Mouse (Mus musculus) hindbrain, embryonic 14.5 days (tissue): ENCODE measurements at regions not wholly inside any gene's neighbourhood (a gene's known extent, or its start where the extent isn't known, plus 50 kb on each side); places are given as distances from the start of the nearest gene placed in this dataset.

Source experiments
- ATAC-seq: fragments of 200-750 bp; cut with Nextera tagmentation; 2 replicates; pipeline ENCODE4 v1.8.0; 2017; ENCODE audit warnings: moderate number of reproducible peaks, mild to moderate bottlenecking, moderate TSS enrichment, moderate library complexity; ENCODE audit not compliant: low FRiP score
- DNase-seq: peaks from one replicate; pipeline ENCODE4 v3.0.0-alpha.2; 2015; ENCODE audit warnings: low spot score
- H3K27ac ChIP-seq: fragments of 300-500 bp; sonication (generic); 2 replicates; pipeline ENCODE4 v1.5.1; 2014; ENCODE audit warnings: mild to moderate bottlenecking, moderate library complexity
- H3K27me3 ChIP-seq: fragments of 300-500 bp; sonication (generic); 2 replicates; pipeline ENCODE4 v1.6.1; 2014; ENCODE audit warnings: mild to moderate bottlenecking, low read length, mixed read lengths; ENCODE audit not compliant: control insufficient read depth, insufficient read depth
- H3K36me3 ChIP-seq: fragments of 300-500 bp; sonication (generic); replicated peaks from 2 replicates; pipeline ENCODE4 v1.6.1; 2014; ENCODE audit not compliant: control insufficient read depth, insufficient read depth
- H3K4me1 ChIP-seq: fragments of 300-500 bp; sonication (generic); replicated peaks from 2 replicates; pipeline ENCODE4 v1.6.1; 2014; ENCODE audit warnings: antibody characterized with exemption, low read length, mixed read lengths; ENCODE audit not compliant: control insufficient read depth, insufficient read depth
- H3K4me2 ChIP-seq: fragments of 300-500 bp; sonication (generic); replicated peaks from 2 replicates; pipeline ENCODE4 v1.6.1; 2014; ENCODE audit warnings: mild to moderate bottlenecking, moderate library complexity
- H3K4me3 ChIP-seq: fragments of 300-500 bp; sonication (generic); replicated peaks from 2 replicates; pipeline ENCODE4 v1.5.1; 2014; ENCODE audit warnings: mild to moderate bottlenecking, low read length
- H3K9ac ChIP-seq: fragments of 300-500 bp; sonication (generic); 2 replicates; pipeline ENCODE4 v1.6.1; 2014
- H3K9me3 ChIP-seq: fragments of 300-500 bp; sonication (generic); 2 replicates; pipeline ENCODE4 v1.6.1; 2016; ENCODE audit warnings: low read length; ENCODE audit not compliant: control insufficient read depth
- WGBS: fragments of 180-500 bp; shearing (Covaris S2); extraction: QIAGEN DNeasy Blood & Tissue Kit; methylation state at CpG from one replicate; pipeline ENCODE4 v1.1.7; 2014; 5-methylcytosine and 5-hydroxymethylcytosine counted together

DNA sequence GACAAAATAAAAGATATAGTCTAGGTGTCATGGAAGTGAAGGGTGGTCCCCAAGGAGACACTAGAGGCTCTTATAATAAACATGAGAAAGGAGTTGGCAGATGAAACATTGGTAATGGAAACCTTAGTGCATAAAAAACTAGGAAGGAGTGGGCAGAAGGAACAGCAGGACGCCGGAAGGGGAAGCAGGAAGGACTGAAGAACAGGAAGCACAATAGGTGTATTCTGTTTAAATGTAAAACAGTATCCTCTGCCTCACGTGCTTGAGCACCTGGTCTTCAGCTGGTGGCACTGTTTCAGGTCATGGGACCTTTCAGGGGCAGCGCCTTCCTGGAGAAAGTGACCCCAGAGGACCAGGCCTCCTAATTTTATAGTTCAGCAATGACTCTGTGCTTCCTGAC, 310.6 kb downstream of the Jrkl start:
- H3K9me3 ChIP-seq: no peaks in the 10 kb centered on the region
- H3K9ac ChIP-seq: no peak overlapping the region
- H3K27ac ChIP-seq: no peak overlapping the region
- ATAC-seq (no peak), DNase-seq (no peak)
- no peak overlapping the region for H3K4me3 ChIP-seq
- no peaks in the 10 kb centered on the region for H3K27me3 ChIP-seq
- H3K36me3 ChIP-seq: no peaks in the 10 kb centered on the region
- H3K4me2 ChIP-seq: no peak overlapping the region
- 80% methylated on average over 4 of the region's 4 CpGs for WGBS
- no peaks in the 10 kb centered on the region for H3K4me1 ChIP-seq

DNA sequence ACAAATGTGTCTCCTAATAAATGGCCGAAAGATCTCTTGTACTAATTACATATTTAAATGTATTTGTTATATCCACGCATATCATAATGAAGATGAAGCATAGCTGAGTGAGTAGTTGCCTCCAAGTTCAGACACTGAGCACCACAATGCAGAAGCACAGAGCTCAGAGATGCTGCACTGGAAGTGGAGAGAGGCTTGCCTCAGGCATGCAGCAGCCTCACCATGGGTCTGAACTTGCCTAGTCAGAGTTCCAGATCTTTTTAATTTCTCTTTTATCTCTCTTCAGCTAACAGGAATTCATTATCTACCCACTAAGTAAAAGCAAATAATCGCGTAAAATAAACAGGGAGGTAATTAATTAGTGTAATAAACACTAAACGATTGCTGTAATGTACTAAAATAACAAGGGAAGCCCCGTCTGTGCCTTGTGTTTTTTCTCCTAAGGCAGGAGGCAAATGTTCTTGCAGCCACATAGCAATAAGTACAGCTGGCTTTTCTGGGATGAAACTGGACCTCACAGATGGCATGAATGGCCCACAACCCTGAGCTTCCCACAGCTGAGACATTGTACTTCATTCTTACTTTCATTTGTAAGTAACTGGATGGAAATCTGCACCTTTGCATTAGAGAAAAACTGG, 320.0 kb downstream of the Jrkl start:
- no peak for DNase-seq
- WGBS: 73% methylated on average over 6 of the region's 6 CpGs

DNA sequence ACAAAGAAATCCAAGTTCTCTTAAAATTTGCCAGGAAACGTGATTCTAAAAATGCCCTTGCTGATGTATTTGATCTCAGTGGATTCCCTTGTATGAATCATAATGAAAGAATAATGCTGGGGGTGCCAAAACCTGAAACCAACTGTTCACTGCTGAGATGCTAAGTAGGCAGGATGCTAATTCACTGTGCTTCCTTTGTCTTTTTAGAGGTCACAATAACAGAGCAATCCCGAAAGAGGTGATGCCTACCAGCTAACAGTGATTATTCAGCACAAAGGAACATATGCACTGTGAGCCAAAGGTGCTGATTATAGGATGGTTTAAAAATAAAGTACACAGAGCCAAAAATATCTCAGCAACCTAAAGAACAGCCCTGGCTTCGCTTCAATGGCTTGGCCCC, 344.9 kb downstream of the Jrkl start:
- WGBS: 62% methylated on average over 3 of the region's 3 CpGs

More for the DNA sequence above, 320.0 kb downstream of the Jrkl start:
- Histone ChIP-seq H3K27ac (no peak overlapping the region), H3K36me3 (no peaks in the 10 kb centered on the region), H3K9ac (no peak overlapping the region), H3K4me3 (no peak overlapping the region), H3K27me3 (no peaks in the 10 kb centered on the region), H3K4me2 (no peak overlapping the region), H3K4me1 (no peaks in the 10 kb centered on the region), H3K9me3 (no peaks in the 10 kb centered on the region)
- ATAC-seq: 0 out of 2 replicates have a peak, but pooled peaks have one; percentile 55

DNA sequence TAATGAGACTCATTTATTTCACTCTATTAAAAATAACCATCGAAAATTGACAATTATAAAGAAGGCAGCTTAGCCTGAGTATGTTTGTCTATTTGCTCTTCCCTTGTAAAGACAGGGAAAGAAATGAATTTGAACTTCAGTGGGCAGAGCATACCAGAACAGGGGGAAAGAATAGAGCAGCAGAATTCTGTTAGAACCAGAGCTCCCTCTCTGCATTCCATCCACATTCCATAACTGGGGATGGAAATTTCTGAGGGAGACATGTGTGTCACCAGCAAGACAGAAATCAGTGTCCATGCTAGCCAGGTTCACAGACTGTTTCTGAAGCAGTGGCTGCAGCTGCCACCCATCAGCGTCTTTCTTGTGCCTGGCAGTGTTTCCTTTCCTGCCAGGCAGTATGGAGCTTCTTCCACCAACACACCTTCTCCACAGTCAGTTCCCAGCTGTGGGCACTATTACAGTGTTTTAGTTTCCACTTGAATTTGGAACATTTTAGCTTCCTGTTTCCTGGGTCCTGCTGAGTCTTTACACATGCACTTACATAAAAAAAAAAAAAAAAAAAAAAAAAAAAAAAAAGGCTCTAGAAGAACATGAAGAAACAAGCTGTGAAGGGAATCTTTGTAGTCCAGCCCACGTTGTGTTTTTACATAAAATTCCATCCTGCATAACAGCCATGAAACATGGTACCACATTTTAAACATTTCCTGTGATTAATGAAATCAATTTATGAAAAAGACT, 365.7 kb downstream of the Jrkl start:
- H3K9me3 ChIP-seq: no peaks in the 10 kb centered on the region
- WGBS: 70% methylated on average over 3 of the region's 3 CpGs

More for the DNA sequence above, 344.9 kb downstream of the Jrkl start:
- H3K4me3 ChIP-seq: no peak overlapping the region
- H3K9ac ChIP-seq: no peak overlapping the region
- H3K36me3 ChIP-seq: no peaks in the 10 kb centered on the region
- no peaks in the 10 kb centered on the region for H3K4me1 ChIP-seq
- ATAC-seq (no peak; the same call in 1 of the 2 replicates), DNase-seq (no peak)
- no peaks in the 10 kb centered on the region for H3K9me3 ChIP-seq
- H3K27me3 ChIP-seq: no peaks in the 10 kb centered on the region
- H3K27ac ChIP-seq: no peak overlapping the region
- H3K4me2 ChIP-seq: no peak overlapping the region

DNA sequence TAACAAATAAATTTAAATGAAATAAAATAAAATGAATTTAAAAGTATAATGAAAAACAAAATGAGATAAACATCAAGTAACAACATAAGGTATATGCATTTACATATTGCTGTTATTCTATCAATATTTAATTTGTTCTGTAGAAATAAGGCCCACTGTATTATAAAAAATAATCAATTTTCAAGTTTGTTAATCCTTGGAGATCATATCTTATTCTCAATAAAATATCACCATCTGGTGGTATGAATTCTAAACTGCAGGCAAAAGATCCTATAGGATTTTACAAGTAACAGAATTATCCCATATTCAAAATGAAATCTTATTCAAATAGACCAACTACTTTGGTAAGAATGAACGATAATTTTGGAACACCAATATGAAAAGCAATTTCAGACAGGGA, 369.1 kb downstream of the Jrkl start:
- Histone ChIP-seq H3K27ac (no peak overlapping the region), H3K4me3 (no peak overlapping the region), H3K36me3 (no peaks in the 10 kb centered on the region), H3K9ac (no peak overlapping the region), H3K4me1 (no peaks in the 10 kb centered on the region), H3K27me3 (no peaks in the 10 kb centered on the region), H3K4me2 (no peak overlapping the region), H3K9me3 (no peaks in the 10 kb centered on the region)
- 40% methylated on average over 1 of the region's 1 CpGs for WGBS
- DNase-seq (peak; percentile 76), ATAC-seq (no peak)

More for the DNA sequence above, 365.7 kb downstream of the Jrkl start:
- Histone ChIP-seq H3K4me1 (no peaks in the 10 kb centered on the region), H3K9ac (no peak overlapping the region), H3K4me3 (no peak overlapping the region), H3K27ac (no peak overlapping the region), H3K36me3 (no peaks in the 10 kb centered on the region), H3K4me2 (no peak overlapping the region), H3K27me3 (no peaks in the 10 kb centered on the region)
- DNase-seq (no peak), ATAC-seq (no peak)

DNA sequence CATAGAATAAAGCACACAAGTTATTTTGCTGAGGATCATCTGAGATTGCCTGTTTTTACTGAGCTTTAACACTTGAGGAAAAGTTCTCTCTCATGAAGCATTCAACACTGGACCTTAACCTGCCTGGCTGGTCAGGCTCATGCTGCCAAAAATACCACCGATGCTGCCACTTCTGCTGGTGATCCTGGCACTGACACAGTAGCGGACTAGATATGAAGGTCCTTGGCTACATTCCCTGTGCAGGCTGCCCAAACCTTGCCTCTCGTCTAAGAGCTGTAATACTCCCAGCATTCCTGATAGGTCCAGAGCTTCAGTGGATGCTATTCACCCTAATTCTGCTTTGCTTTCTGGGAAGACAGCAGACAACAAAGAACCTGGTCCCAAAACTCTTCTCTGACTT, 374.7 kb downstream of the Jrkl start:
- ATAC-seq (no peak), DNase-seq (no peak)
- Histone ChIP-seq H3K27ac (no peak overlapping the region), H3K4me3 (no peak overlapping the region), H3K4me2 (no peak overlapping the region), H3K36me3 (no peaks in the 10 kb centered on the region), H3K27me3 (no peaks in the 10 kb centered on the region), H3K4me1 (no peaks in the 10 kb centered on the region), H3K9ac (no peak overlapping the region), H3K9me3 (no peaks in the 10 kb centered on the region)
- 85% methylated on average over 3 of the region's 3 CpGs for WGBS
